Mouse (Mus musculus): ENCODE results near the gene Gipr.

Gipr gene

DNA sequence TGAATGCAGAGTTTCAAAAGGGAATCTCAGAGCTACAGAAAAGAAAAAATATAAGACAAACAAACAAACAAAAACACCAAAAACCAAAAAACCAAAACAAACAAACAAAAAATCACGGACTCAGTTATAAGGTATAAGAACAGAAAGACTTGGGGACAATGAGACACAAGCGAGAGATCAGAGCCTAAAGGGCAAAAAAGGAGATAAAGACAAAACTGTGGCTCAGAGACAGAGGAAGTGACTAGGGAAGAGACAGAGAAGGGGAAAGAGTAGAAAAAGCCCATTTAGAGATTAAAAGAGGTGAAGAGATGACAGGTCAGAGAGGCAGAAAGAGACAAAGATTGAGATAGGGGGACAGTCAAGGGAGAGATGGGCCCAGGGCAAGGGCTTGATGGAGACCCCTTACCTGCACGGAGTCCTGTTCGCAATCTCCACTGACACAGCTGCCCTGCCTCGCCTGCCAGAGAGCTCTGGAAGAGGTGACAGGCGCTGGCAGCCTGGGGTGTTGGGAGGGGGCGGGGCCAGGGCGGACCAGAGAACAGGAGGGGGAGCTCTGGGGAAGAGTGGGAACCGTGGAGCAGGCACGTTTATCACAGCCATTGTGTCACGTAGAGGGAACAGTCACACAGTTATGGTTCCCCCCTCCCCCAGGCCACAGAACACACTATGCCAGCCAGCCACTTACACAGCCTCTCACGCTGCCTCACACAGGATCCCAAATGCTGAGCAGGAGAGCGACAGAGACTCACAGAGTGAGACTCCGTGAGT, at the start of gene Gipr:
TSS of gene Gipr (minus strand) at position 472 of the 768 bp plus-strand sequence.
- DNase-seq = no peak

DNA sequence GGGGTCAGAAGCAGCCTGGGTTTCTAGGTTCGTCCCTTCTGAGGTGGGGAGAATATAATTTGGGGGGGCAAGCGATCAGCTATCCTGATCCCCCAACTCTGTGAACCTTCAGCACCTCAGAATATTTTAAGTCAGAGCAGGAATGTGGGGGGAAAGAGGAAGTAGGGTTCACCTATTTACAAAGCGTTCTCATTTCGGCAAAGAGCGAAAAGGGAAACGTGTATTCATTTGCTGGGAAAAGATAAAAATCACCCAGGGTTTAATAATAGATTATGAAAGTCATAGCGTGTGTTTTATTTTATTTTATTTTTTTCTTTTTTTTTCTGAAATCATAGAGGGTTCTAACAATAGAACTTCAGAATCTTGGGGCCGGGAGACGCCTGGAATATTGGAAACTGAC, 49.0 kb upstream of the Gipr start:
- DNase-seq = no peak

DNA sequence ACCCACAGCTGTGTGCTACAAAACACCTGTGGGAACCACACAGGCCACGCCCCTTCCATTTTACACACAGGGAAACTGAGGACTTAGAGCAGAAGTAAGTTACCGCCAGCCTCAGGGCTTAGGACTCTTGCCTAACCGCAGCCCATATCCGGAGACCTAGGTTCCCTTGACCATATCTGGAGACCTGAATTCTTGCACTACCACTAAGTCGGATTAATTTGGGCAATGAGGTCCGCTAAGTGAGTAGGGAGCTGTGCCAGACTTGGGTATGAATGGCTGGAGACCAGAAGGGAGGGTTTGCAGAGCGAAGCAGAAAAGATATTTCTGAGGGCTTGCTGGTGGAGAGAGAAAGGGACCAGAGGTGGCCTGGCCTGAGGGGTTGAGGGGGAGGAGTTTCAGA, 48.4 kb upstream of the Gipr start:
- DNase-seq = no peak

DNA sequence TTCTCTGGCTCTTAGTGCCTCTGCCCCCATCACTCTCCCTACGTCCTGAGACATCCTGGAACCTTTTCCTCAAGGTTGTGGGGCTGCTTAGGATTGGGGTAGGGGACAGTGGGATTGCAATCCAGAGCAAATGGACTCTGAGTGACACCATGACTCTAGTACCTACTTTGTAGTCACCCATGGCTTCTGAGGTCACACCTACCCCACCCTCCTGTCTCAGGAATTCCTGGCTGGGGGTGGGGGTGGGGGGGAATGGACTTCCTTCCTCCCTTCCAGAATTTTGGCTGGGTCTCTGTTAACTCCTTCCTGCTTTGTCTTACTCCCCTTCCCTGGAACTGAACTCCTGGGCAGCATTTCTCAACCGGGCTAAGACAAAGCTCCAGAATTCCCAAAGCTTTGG, 47.5 kb upstream of the Gipr start:
- DNase-seq = no peak

DNA sequence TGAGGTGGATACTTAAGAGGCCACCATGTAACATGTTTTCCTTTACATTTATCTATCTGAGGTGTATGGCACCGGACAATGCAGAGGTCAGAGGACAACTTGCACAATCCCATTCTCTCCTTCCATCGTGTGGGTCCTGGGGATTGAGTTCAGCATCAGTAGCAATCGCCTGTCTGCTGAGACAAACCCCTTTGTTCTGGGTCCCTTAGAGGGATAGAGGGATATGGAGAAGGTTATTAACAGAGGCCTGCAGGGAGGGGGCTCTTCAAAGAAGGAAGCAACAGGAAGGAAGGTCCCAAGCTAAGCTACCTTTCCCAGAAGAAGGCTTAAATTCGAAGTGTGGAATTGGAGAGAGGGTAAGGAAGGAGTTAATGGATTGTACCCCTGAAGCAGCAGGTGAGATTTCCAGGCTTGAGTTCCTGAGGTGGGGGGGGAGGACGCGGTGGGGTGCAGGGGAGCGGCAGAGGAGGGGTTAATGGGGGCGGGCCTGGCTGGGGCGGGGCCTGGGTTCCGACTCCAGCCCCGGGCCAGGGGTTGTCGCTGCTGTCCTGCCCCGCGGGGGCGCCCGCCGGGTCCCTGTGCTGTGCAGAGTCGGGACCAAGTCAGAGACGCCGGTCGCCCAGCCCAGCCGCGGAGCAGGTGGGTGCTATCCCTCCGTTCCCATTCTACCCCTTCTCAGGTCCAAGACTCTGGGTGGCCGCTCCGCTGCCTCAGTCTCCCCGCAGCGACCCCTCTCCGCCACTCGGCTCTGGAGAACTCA, 46.2 kb upstream of the Gipr start, which contains the start of gene Gpr4:
TSS of gene Gpr4 (plus strand) at position 543 of the 760 bp plus-strand sequence.
- DNase-seq = peak; percentile 37

DNA sequence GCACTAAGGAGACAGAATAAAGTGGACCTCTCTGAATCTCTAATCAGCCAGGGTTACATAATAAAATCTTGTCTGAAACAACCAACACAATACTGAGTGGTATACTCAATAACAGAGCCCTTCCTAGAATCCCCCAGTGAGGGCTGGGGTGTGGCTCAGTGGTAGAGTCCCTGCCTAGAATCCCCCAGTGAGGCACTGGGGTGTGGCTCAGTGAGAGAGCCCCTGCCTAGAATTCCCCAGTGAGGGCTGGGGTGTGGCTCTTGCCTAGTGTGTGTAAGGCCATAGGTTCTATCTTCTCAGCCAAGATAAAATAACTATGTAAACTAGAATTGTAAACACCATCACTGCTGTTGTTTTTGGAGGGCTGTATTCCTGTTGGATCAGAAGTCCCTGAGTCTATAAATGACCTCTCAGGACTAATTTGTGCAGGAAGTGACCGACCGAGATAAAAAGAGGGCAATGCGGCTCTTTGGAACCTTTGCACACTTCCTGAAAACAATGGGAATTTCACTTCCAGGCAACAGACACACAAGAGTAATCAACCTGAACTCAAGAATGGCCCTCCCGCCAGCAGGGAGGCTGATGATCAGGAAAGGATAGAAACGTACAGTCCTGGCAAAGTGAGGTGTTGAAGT, 45.2 kb upstream of the Gipr start:
- no peak for DNase-seq

DNA sequence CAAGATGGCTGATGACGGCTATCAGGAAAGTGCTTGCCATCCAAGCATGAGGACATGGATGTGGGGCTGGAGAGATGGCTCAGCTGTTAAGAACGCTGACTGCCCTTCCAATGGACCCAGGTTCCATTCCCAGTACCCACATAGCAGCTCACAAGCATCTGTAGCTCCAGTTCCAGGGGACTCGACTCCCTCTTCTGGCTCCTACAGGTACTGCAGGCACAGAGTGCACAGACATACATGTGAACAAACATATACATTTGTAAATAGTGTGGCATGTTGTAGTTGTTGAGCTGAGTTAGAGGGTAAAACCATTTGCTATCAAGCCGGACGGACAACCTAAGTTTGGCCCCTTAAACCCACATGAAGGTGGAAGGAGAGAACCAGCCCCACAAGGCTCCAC, 44.1 kb upstream of the Gipr start:
- DNase-seq = no peak

DNA sequence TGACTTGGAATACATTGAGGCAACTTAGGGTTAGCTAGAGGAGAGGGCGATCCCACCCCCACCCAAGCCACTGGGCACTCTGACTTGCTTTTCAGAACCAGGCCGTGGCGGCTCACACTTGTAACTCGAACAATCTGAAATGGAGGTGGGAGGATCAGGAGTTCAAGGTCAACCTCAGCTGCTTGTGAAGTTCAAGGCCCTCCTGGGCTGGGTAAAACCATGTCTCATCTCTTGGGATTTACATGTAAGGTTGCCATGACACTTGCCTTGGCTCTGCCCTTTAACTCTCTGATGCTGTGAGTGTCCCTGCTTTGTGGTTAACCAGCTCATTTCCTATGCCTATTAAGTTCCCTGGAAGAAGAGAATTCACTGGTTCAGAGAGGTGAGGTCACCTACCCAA, 43.6 kb upstream of the Gipr start:
- DNase-seq = no peak

DNA sequence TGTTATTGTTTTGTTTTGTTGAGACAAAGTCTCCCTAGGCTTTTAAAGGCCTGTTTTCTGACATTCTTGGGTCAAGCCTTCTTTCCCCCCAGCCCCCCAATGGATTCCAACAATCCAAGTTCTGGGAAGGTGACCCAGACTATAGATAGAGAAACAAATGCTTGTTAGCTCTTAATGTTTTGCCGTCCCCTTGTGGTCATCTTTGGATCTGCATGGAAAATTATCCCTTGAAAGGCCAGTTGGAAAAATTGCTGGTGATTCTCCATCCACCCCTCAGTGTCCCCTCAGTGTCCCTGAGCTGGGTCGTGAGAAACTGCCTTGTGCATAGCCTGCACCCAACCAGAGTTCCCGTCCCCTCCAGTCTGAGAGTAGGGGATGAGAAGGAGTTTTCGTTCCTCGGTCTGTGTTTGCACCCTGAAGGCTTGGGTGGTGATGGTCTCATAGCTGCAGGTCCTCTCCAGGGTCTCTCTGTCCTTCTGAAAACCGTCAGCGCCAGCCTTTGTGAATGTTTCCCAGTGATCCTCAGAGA, 43.1 kb upstream of the Gipr start:
- peak; percentile 49 for DNase-seq

DNA sequence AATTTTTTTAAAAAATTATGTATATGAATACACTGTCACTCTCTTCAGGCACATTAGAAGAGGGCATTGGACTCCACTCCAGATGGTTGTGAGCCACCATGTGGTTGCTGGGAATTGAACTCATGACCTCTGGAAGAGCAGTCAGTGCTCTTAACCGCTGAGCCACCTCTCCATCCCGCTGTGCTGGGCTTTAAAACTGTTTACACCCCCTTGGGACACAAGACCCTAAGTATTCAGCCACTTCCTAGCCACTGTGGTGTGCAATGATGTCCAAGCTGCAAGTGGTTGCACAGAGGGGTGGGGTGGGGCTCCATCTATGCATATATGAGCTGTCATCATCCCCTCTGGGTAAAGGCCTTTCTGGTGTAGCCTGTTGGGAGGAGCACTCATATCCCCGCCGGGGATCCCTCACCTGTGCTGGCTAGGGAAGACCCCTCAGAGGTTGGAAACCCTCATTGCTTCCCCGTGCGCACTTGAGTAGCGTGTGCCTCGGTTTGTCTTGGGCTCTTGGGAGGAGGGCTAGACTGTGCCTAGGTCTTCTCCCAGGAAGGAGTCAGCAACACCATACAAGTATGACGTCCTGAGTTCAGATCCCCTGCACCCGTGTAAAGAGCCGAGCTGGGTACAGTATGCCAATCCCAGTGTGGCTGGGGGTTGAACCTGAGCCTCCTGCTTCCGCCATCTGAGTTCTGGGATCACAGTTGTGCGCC, 42.4 kb upstream of the Gipr start:
- DNase-seq = no peak

DNA sequence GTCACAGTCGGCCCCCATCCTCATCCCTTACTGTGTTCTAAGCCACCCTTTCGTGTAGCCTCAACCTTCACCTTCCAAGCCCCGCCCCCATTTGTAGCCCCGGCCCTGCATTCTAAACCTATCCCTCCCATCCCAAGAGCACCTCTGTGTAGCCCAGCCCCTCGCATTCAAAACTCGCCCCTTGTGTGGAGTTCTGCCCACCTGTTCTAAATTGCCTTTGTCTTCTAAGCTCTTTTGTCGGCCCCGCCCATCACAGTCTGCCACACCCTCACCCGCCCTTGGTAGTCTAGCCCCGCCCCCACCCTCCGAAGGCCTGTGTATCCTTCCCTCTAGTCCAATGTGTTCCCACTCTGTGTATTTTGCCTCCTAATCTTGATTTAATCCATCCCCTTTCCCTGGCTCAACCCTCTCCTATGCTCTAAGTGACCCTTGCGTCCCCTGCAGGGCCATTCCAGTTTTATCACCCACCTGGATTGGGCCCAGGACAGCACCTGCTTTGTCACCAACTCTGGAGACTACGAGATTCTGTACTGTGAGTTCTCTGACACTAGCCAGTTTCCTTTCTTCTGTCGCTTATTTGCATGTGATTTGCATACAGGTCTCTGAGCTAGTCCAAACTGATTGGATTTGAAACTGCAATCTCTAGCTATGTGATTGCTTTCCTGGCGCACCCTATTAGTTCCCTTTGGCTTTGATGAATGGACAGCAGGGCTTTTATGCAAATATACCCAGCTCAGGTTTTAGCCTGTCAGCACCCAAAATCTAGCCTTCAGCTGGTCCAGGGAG, 36.3 kb upstream of the Gipr start:
- no peak for DNase-seq

DNA sequence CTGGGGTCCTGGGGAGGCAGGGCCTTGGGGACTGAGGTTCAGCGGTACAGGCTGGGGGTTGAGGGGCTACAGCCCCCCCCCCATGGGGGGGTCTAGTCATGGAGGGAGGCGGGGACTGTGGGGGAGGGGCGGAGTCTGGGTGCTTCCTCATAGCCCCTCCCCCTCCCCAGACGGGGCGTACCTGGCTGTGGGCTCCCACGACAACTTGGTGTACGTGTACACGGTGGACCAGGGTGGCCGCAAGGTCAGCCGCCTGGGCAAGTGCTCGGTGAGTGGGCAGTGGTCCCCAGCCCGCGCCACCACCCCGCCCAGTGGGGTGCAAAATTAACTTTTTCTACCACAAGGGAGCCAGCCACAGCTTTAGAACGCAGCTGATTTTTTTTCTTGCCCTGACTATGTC, 35.7 kb upstream of the Gipr start:
- no peak for DNase-seq

DNA sequence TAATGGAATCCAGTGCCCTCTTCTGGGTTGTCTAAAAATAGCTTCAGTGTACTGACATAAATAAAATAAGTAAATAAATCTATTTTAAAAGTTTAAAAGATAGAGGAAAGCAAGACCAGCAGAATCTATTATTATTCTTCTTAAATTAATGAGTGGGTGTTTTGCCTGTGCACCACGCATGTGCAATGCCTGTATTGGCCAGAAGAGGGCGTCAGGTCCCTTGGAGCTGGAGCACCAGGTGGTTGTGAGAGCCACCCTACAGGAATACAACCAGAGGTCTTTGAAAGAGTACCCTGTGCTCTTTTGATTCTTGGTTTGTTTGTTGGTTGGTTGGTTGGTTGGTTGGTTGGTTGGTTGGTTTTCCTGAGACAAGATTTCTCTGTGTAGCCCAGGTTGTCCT, 32.1 kb upstream of the Gipr start:
- DNase-seq = no peak

DNA sequence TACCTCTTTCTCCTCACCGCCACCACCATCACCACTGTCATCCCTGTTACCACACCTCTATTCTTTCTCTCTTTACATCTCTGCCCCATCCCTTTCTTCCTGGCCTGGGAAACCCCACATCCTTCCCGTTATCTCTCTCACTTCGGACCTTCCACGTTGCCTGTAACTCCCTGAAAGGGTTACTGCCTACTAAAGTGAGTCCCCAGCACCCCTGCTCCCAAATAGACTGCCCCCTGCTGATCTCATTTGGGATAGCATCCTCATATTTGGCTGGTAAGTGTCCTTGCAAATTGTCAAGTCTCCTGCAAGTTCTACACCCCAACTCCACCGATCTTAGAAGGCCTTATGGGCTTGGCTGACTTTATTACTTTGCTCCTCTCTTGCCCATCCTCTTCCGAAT, 30.7 kb upstream of the Gipr start:
- no peak for DNase-seq

DNA sequence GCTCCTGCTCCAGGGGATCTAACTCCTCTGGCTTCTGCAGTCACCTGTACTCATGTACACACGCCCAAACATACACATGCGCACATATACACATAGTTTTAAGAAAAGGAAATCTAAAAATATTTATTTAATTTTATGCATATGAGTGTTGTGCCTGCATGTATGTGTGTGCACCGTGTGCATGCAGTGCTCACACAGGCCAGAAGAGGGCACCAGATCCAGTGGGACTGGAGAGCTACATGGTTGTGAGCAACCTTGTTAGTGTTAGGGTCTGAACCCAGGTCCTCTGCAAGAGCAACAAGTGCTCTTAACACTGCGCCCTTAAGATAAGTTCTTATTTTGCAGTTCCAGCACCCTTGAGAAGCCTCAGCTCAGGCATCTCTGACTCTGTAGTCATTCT, 28.7 kb upstream of the Gipr start:
- no peak for DNase-seq

DNA sequence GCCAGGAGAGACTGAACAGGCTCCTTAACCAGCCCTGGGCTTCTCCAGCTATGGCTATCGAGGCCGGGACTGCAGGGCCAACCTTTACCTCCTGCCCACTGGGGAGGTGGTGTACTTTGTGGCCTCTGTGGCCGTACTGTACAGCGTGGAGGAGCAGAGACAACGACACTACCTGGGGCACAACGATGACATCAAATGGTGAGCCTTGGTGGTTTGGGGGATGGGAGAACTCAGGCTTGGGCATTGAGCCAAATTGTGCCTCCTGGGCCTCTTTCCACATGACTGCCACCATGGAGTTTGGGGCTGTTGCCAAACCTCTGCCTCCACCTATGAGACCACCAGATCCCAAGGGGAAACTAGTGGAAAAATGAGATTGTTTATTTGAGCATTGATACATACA, 18.8 kb upstream of the Gipr start:
- peak; percentile 41 for DNase-seq

DNA sequence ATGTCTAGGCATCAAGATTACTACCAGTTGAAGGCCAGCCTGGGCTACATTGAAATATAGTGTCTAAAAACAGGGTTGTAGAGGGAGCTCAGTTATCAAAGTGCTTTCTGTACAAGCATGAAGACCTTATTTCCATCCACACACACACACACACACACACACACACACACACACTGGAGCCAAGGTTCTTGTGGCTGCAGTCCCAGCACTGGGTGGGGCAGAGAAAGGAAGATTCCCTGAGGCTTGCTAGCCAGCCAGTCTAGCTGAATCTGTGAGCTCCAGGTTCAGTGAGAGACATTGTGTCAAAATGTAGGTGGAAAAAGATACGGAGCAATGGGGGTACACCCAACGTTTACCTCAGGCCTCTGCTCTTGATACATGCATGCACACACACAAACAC, 18.3 kb upstream of the Gipr start:
- DNase-seq = no peak

DNA sequence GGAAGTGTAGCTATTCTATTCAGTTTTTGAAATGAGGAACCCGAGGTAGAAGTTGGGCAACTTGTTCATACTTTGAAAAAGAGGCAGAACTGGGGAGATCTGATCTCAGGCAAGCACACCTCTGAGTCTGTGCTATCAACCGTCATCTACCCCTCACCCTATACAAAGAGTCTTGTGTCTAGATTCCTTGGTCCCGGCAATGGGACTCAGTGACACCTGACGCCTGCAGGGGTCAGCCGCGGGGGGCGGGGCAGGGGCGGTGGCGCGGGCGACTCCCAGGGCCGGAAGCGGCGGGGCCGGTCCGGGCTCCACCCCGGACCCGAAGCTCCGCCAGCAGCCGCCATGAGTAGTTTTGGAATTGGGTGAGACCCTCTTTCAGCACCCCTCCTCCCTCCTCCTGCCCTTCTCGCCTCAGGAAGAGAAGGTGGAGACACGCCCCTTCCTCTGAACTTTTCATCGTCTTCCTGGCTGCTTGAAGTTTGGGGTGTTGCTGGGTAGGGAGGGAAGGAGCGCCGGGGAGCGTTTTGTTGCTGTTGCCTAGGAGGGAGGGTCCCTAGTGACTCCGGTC, 15.0 kb upstream of the Gipr start:
- DNase-seq = peak; percentile 58

DNA sequence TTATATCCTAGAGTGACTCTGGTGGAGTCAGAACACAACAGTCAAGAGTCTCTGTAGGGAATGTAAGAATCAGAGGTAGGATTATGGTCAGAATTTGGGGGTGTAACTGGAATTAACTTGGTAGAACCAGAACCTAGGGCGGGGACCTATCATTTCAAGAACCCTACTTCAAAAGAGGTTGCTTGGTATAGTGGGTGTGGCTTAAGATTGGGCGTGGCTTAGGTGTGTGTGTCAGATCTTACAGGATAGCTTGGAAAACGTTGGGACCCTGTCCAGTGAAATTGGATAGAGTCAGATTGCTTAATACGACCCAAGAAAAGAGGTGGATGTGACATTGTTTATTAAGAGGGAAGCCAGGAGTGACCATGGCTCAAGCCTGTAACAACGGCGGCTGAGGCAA, 14.0 kb upstream of the Gipr start:
- DNase-seq = no peak

DNA sequence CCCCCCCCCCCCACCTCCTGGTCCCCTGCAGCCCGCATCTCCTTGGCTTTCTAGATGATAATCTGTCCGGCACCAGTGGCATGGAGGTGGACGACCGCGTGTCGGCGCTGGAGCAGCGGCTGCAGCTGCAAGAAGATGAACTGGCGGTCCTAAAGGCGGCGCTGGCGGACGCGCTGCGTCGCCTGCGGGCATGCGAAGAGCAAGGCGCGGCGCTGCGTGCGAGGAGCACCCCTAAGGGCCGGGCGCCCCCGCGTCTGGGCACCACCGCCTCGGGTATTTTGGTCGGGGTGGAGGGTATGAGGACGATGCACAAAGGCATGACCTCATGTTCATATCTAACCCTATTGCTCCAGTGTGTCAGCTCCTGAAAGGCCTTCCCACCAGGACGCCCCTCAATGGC, 13.2 kb upstream of the Gipr start:
- peak; percentile 66 for DNase-seq

DNA sequence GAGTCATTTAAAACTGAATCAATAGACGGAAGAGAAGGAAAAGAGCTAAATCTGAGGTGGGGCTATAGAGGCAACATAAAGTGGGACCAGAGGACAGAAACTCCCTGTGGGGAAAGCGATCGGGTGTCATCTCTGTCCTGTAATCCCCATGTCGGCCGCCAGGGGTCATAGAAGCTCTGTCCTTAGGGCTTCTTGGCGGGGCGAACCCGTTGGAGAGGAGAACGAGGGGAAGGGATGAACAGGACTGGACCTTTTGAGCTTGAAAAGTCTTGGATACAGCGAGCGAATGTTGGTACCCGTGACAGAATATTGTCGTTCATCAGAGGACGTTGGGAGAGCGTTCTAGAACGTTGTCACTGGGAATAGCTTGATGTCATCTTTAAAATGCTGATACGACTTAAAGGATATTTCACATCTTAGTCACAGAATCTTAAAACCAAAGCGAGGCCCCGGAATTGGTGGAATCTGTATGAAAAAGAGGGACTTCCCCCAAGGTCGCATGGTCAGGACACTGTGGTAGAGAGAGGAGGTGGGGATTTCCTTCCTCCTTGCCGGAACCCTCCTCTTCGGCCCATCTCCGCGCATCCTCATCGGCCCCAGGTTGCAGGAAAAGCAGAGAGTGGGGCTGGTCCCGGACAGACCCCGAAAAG, 12.6 kb upstream of the Gipr start:
- DNase-seq = peak; percentile 83

All from kidney, adult 18-20 months (tissue).